Comparison of ENCODE assay signal across 16 mouse cellular contexts in genomic region chr9:13904091-13904779, GRCm38 (mm10).
"Had no signal": no experiment of that assay in that cellular context is flagged by ENCODE, and none has a peak within 500 bp of the region (broad histone marks: within the 10 kb centered on the region; RNA-seq: fewer than 3 reads in every experiment).

No protein-coding gene starts in this region.

- H3K9ac ChIP-seq: liver, embryonic 15.5 days; neural tube, embryonic 13.5 days had no signal

- H3K27ac ChIP-seq: layer of hippocampus, adult 2 months; limb, embryonic 10.5 days; liver, embryonic 15.5 days; midbrain, embryonic 10.5 days; neural tube, embryonic 13.5 days; stomach, postnatal 0 days had no signal

- H3K4me1 ChIP-seq: limb, embryonic 10.5 days; liver, embryonic 15.5 days; midbrain, embryonic 10.5 days; neural tube, embryonic 13.5 days had no signal

- H3K4me3 ChIP-seq: layer of hippocampus, adult 2 months; limb, embryonic 10.5 days; liver, embryonic 15.5 days; midbrain, embryonic 10.5 days; neural tube, embryonic 13.5 days had no signal

- ATAC-seq: lung, postnatal 0 days; midbrain, embryonic 16.5 days had no signal

- H3K27me3 ChIP-seq: liver, embryonic 15.5 days; neural tube, embryonic 13.5 days had no signal

- H3K36me3 ChIP-seq: limb, embryonic 10.5 days; liver, embryonic 15.5 days; midbrain, embryonic 10.5 days; neural tube, embryonic 13.5 days had no signal

- H3K4me2 ChIP-seq: liver, embryonic 11.5 days; liver, embryonic 15.5 days; neural tube, embryonic 13.5 days had no signal

- DNase-seq: kidney, postnatal 10 days; kidney, postnatal 4 days; lung, adult 2 months; lung, postnatal 36 days; right cerebral cortex, postnatal 14 days; thymus, adult 2 months; thymus, postnatal 25 days had no signal

- H3K9me3 ChIP-seq: limb, embryonic 10.5 days; liver, embryonic 15.5 days; midbrain, embryonic 10.5 days; neural tube, embryonic 13.5 days had no signal
